Mouse (Mus musculus): ENCODE data around the gene Susd5. TPM values are rescaled to one million over a fixed set of nuclear protein-coding genes. Genes with fewer than 3 reads are reported as not detected.
"Not testable (repeated sequence)": the region's sequence is repeated elsewhere in the genome, so short reads cannot be mapped to it uniquely, and the experiment has no call there.

The Susd5 gene
- polyA plus RNA-seq, 1 experiment from 2014 or later = 0.90 TPM

GRCm38 (mm10) chr9:114129273-114129835, 72.4 kb downstream of the Susd5 start:
- H3K9me3 ChIP-seq (ENCODE audit: control insufficient read depth, low read length); ATAC-seq (ENCODE audit: low FRiP score); H3K27ac ChIP-seq (ENCODE audit: low read depth, low read length): not testable (repeated sequence)

More at GRCm38 (mm10) chr9:114129273-114129835, 72.4 kb downstream of the Susd5 start:
- 76% methylated on average over 1 of the region's 1 CpGs for WGBS
- not testable (repeated sequence) for H3K4me3 ChIP-seq (ENCODE audit: low read depth, low read length); H3K27me3 ChIP-seq (ENCODE audit: control insufficient read depth, insufficient read depth, low read length); H3K9ac ChIP-seq (ENCODE audit: low read depth, low read length); H3K4me1 ChIP-seq (replicated peaks; ENCODE audit: control insufficient read depth, insufficient read depth, low read length); H3K36me3 ChIP-seq (ENCODE audit: control insufficient read depth, insufficient read depth, low read length); DNase-seq (ENCODE audit: low spot score); H3K4me2 ChIP-seq (replicated peaks; ENCODE audit: low read depth, low read length)

Other genes starting within 250 kb of the Susd5 start
- 46.6 and 47.0 TPM in 2 replicates for gene Ubp1, start 126.2 kb upstream of the Susd5 start, polyA plus RNA-seq (2014; fragmentation: Nextera tagmentation; extraction: Ambion mirVana)
- gene Fbxl2, start 10.9 kb upstream of the Susd5 start, polyA plus RNA-seq (2014; fragmentation: Nextera tagmentation; extraction: Ambion mirVana) = 8.6 and 8.7 TPM in 2 replicates